Mouse (Mus musculus) cortical plate, adult 2 months (tissue): ENCODE measurements at regions not wholly inside any gene's neighbourhood (a gene's known extent, or its start where the extent isn't known, plus 50 kb on each side); places are given as distances from the start of the nearest gene placed in this dataset.

ENCODE experiments used
- H3K27ac ChIP-seq: fragments of 200-500 bp; 2 replicates; pipeline ENCODE4 v1.5.1; 2012; ENCODE audit warnings: low read length, control low read depth, inconsistent platforms; ENCODE audit not compliant: insufficient read depth
- H3K4me1 ChIP-seq: fragments of 200-500 bp; 2 replicates; pipeline ENCODE4 v1.6.1; 2011; ENCODE audit warnings: low read length; ENCODE audit not compliant: control insufficient read depth, insufficient read depth
- H3K4me3 ChIP-seq: fragments of 200-500 bp; 2 replicates; pipeline ENCODE4 v1.5.1; 2011; ENCODE audit warnings: mild to moderate bottlenecking, low read length, control low read depth; ENCODE audit not compliant: insufficient read depth
- CTCF ChIP-seq: fragments of 200-500 bp; IDR thresholded peaks from 2 replicates; pipeline ENCODE4 v1.5.1; 2011; ENCODE audit warnings: mild to moderate bottlenecking, control low read depth, low read length; ENCODE audit not compliant: insufficient read depth; ENCODE audit errors: extremely low read depth
- POLR2A ChIP-seq: fragments of 200-500 bp; IDR thresholded peaks from 2 replicates; pipeline ENCODE4 v1.6.1; 2011; ENCODE audit warnings: mild to moderate bottlenecking, low read length, control low read depth; ENCODE audit not compliant: insufficient read depth; ENCODE audit errors: extremely low read depth

- no peak overlapping the region for H3K4me3 ChIP-seq
- no peak for TF ChIP-seq POLR2A
- no peak for TF ChIP-seq CTCF
- H3K27ac ChIP-seq, result no peak overlapping the region
- no peaks in the 10 kb centered on the region for H3K4me1 ChIP-seq
Observed at GRCm38 (mm10) chr19:28205691-28206090, 194.7 kb upstream of the Rfx3 start.

GRCm38 (mm10) chr19:28203719-28204118, 192.8 kb upstream of the Rfx3 start:
- Histone ChIP-seq H3K4me1 (no peaks in the 10 kb centered on the region), H3K4me3 (no peak overlapping the region), H3K27ac (no peak overlapping the region)
- TF ChIP-seq POLR2A, result no peak
- no peak for TF ChIP-seq CTCF

- no peaks in the 10 kb centered on the region for H3K4me1 ChIP-seq
- no peak overlapping the region for H3K27ac ChIP-seq
- TF ChIP-seq POLR2A (no peak), CTCF (no peak)
- H3K4me3 ChIP-seq, result no peak overlapping the region
Observed at GRCm38 (mm10) chr19:28199385-28199784, 188.4 kb upstream of the Rfx3 start.

- TF ChIP-seq CTCF (no peak), POLR2A (no peak)
- no peak overlapping the region for H3K4me3 ChIP-seq
- H3K4me1 ChIP-seq, result no peaks in the 10 kb centered on the region
Observed at GRCm38 (mm10) chr19:28196881-28197280, 185.9 kb upstream of the Rfx3 start.

GRCm38 (mm10) chr19:28192248-28192647, 181.3 kb upstream of the Rfx3 start:
- Histone ChIP-seq H3K27ac (no peak overlapping the region), H3K4me1 (no peaks in the 10 kb centered on the region), H3K4me3 (no peak overlapping the region)
- TF ChIP-seq POLR2A (no peak), CTCF (no peak)

More at GRCm38 (mm10) chr19:28196881-28197280, 185.9 kb upstream of the Rfx3 start:
- no peak overlapping the region for H3K27ac ChIP-seq

GRCm38 (mm10) chr19:28191428-28192116, 180.6 kb upstream of the Rfx3 start:
- Histone ChIP-seq H3K27ac (no peak overlapping the region), H3K4me1 (no peaks in the 10 kb centered on the region), H3K4me3 (no peak overlapping the region)
- TF ChIP-seq POLR2A (no peak), CTCF (no peak)

- Histone ChIP-seq H3K4me3 (no peak overlapping the region), H3K4me1 (no peaks in the 10 kb centered on the region), H3K27ac (no peak overlapping the region)
- TF ChIP-seq POLR2A (no peak), CTCF (no peak)
Observed at GRCm38 (mm10) chr19:28190250-28190649, 179.3 kb upstream of the Rfx3 start.

GRCm38 (mm10) chr19:28188363-28188762, 177.4 kb upstream of the Rfx3 start:
- Histone ChIP-seq H3K4me3 (no peak overlapping the region), H3K27ac (no peak overlapping the region), H3K4me1 (no peaks in the 10 kb centered on the region)
- no peak for TF ChIP-seq CTCF
- no peak for TF ChIP-seq POLR2A

GRCm38 (mm10) chr19:28182411-28183182, 171.6 kb upstream of the Rfx3 start:
- H3K27ac ChIP-seq, result no peak overlapping the region
- TF ChIP-seq CTCF, result no peak
- TF ChIP-seq POLR2A, result no peak
- H3K4me1 ChIP-seq, result no peaks in the 10 kb centered on the region
- H3K4me3 ChIP-seq, result no peak overlapping the region

- no peaks in the 10 kb centered on the region for H3K4me1 ChIP-seq
- H3K27ac ChIP-seq, result no peak overlapping the region
- no peak for TF ChIP-seq CTCF
- TF ChIP-seq POLR2A, result no peak
- H3K4me3 ChIP-seq, result no peak overlapping the region
Observed at GRCm38 (mm10) chr19:28181171-28181570, 170.2 kb upstream of the Rfx3 start.
